Mouse (Mus musculus): ENCODE measurements at regions not wholly inside any gene's neighbourhood (a gene's known extent, or its start where the extent isn't known, plus 50 kb on each side); places are given as distances from the start of the nearest gene placed in this dataset.

GRCm38 (mm10) chr9:61289713-61290112, 82.5 kb upstream of the Tle3 start:
- no peak overlapping the region for H3K4me3 ChIP-seq (ENCODE audit: insufficient read depth, low read length)
- no peak for TF ChIP-seq POLR2A (IDR thresholded peaks at IDR 0.05; ENCODE audit: borderline replicate concordance, low read depth, low read length)
- no peak for TF ChIP-seq CTCF (IDR thresholded peaks at IDR 0.05; ENCODE audit: low read depth, low read length)
- H3K4me1 ChIP-seq (ENCODE audit: control insufficient read depth, insufficient read depth, low read length) = no peaks in the 10 kb centered on the region
- H3K27ac ChIP-seq (ENCODE audit: insufficient read depth, low read depth, low read length) = no peak overlapping the region

DNA sequence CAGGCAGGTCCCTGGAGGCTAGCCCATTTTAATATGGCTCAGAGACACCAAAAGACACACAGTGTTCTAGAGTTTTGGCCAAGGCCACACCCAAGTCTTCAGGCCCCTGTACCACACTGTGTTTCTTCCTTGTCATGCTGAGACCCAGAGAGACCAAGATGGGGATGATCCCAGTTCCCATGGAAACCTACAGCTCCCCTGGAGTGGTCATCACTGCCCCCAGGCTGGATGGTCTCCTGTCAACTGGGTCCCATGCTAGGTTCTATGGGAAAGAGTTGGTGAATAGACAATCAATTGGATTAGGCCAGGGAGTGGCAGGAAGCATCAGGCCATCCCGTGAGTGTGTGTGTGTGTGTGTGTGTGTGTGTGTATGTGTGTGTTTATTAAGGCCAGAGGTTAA, 80.5 kb upstream of the Tle3 start:
- Histone ChIP-seq H3K4me3 (ENCODE audit: insufficient read depth, low read length) (no peak overlapping the region), H3K4me1 (ENCODE audit: control insufficient read depth, insufficient read depth, low read length) (no peaks in the 10 kb centered on the region), H3K27ac (ENCODE audit: insufficient read depth, low read depth, low read length) (no peak overlapping the region)
- TF ChIP-seq POLR2A (IDR thresholded peaks at IDR 0.05; ENCODE audit: borderline replicate concordance, low read depth, low read length) = no peak

GRCm38 (mm10) chr9:61292501-61292900, 79.7 kb upstream of the Tle3 start:
- Histone ChIP-seq H3K27ac (ENCODE audit: insufficient read depth, low read depth, low read length) (no peak overlapping the region), H3K4me3 (ENCODE audit: insufficient read depth, low read length) (no peak overlapping the region), H3K4me1 (ENCODE audit: control insufficient read depth, insufficient read depth, low read length) (no peaks in the 10 kb centered on the region)
- TF ChIP-seq CTCF (IDR thresholded peaks at IDR 0.05; ENCODE audit: low read depth, low read length) (no peak), POLR2A (IDR thresholded peaks at IDR 0.05; ENCODE audit: borderline replicate concordance, low read depth, low read length) (no peak)

DNA sequence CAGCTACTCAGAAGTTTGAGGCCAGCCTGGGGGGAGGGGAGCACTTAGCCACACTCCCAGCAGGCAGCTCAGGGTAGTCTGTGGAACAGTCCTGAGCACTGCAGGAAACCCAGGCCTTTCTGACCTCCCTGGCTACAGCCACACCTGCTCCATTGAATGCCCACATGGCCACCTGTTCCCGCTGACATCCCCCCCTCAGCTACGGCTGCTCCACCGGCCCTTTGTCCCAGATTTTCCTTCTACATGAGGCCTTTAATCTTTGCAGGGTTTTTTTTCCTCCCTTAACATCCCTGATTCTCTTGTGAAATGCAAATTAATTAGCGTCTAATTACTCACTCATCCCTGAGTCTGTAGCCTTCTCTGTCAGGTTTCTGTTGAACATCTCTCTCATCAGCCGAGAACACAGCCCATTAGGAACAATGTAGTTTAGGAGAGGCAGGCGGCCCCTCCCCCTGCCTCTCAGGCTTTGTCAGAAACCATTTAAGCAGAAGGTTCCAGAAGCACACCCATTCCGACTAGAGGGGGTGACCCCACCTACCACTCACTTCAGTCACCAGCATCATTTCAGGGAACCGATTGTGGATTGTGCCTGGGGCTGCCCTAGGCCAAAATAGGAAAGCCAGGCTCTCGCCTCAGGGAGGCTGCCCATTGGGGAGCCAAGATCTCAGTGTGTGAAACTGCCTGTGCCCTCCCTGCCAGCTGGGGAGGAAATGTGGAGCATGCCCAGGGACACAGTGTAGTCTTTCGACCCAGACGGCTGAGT, 78.8 kb upstream of the Tle3 start:
- H3K4me3 ChIP-seq (ENCODE audit: insufficient read depth, low read length) = no peak overlapping the region
- no peak for TF ChIP-seq POLR2A (IDR thresholded peaks at IDR 0.05; ENCODE audit: borderline replicate concordance, low read depth, low read length)
- no peak for TF ChIP-seq CTCF (IDR thresholded peaks at IDR 0.05; ENCODE audit: low read depth, low read length)
- H3K27ac ChIP-seq (ENCODE audit: insufficient read depth, low read depth, low read length) = no peak overlapping the region
- no peaks in the 10 kb centered on the region for H3K4me1 ChIP-seq (ENCODE audit: control insufficient read depth, insufficient read depth, low read length)

GRCm38 (mm10) chr9:61295001-61295400, 77.2 kb upstream of the Tle3 start:
- Histone ChIP-seq H3K4me1 (ENCODE audit: control insufficient read depth, insufficient read depth, low read length) (no peaks in the 10 kb centered on the region), H3K27ac (ENCODE audit: insufficient read depth, low read depth, low read length) (no peak overlapping the region), H3K4me3 (ENCODE audit: insufficient read depth, low read length) (no peak overlapping the region)
- TF ChIP-seq CTCF (IDR thresholded peaks at IDR 0.05; ENCODE audit: low read depth, low read length) (no peak), POLR2A (IDR thresholded peaks at IDR 0.05; ENCODE audit: borderline replicate concordance, low read depth, low read length) (no peak)

- no peak for TF ChIP-seq CTCF (IDR thresholded peaks at IDR 0.05; ENCODE audit: low read depth, low read length)
- TF ChIP-seq POLR2A (IDR thresholded peaks at IDR 0.05; ENCODE audit: borderline replicate concordance, low read depth, low read length) = no peak
- Histone ChIP-seq H3K27ac (ENCODE audit: insufficient read depth, low read depth, low read length) (no peak overlapping the region), H3K4me1 (ENCODE audit: control insufficient read depth, insufficient read depth, low read length) (no peaks in the 10 kb centered on the region), H3K4me3 (ENCODE audit: insufficient read depth, low read length) (no peak overlapping the region)
Observed at GRCm38 (mm10) chr9:61296311-61296947, 75.7 kb upstream of the Tle3 start.

DNA sequence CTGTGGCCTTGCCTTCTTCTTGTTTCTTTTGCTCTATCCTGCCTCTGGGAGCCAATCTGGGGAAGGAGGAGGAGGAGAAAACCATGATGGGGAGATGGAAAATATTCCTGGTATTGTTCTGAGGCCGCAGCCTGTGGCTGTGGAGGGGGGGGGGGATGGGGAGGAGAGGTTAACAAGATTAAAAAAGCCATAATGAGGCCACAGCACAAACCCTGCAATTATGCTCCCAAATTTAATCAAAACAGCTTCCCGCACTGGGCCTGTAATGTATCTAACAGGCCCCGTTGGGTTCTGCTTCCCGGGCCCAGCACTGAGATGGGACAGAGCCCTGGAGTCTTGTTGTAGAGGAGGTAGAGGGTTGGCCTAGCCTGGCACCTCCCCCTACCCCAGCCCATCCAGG, 74.8 kb upstream of the Tle3 start:
- no peaks in the 10 kb centered on the region for H3K4me1 ChIP-seq (ENCODE audit: control insufficient read depth, insufficient read depth, low read length)
- no peak overlapping the region for H3K27ac ChIP-seq (ENCODE audit: insufficient read depth, low read depth, low read length)
- TF ChIP-seq POLR2A (IDR thresholded peaks at IDR 0.05; ENCODE audit: borderline replicate concordance, low read depth, low read length) (no peak), CTCF (IDR thresholded peaks at IDR 0.05; ENCODE audit: low read depth, low read length) (no peak)
- H3K4me3 ChIP-seq (ENCODE audit: insufficient read depth, low read length) = no peak overlapping the region

DNA sequence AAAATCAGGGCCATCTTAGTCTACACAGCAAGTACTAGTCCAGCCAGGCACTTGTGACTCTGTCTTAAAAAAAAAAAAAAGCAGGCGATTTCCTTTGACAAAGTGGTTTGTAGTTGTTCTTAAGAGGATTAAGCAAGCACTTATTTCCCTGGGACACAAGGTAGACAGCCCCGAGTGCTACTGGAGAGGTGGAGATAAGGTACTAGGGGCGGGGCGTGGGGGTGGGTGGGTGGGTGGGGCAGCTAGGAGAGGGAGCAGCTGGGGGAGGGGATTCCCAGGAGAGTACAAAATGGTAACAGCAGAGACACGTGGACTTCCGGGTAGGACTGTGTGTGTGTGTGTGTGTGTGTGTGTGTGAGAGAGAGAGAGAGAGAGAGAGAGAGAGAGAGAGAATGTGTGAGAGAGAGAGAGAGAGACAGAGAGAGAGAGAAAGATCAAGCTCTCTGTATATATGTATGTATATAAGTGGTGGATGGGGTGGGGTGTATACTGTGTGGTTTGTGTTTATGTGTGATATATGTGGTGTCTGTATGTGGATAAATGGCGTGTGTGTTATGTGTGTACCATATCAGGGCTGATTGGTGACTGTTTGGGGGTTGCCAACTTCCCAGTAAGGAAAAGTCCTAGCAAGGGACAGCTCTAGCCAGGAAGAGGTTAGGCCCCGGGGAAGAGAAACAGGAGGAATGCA, 72.1 kb upstream of the Tle3 start:
- Histone ChIP-seq H3K4me1 (ENCODE audit: control insufficient read depth, insufficient read depth, low read length) (no peaks in the 10 kb centered on the region), H3K27ac (ENCODE audit: insufficient read depth, low read depth, low read length) (no peak overlapping the region), H3K4me3 (ENCODE audit: insufficient read depth, low read length) (no peak overlapping the region)
- TF ChIP-seq POLR2A (IDR thresholded peaks at IDR 0.05; ENCODE audit: borderline replicate concordance, low read depth, low read length) (no peak), CTCF (IDR thresholded peaks at IDR 0.05; ENCODE audit: low read depth, low read length) (no peak)

DNA sequence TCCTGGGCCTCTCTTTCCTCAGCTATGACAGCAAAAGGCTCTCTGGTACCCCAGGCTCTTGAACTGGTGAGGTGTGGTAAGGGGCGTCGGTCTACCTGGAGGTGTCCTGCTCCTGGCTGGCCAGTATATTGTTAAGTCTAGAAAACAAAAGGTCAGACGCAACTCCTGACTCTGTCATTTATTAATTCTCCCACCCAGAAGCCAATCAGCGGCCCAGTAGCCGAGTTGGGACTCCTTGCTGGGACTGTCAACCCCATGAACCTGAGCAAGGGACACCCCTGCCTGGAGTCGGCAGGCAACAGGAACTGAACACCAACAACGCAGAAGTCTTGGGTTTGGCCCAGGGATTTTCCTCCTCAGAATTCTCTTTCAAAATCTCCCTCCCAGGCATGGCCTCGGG, 71.1 kb upstream of the Tle3 start:
- no peak overlapping the region for H3K4me3 ChIP-seq (ENCODE audit: insufficient read depth, low read length)
- no peak for TF ChIP-seq CTCF (IDR thresholded peaks at IDR 0.05; ENCODE audit: low read depth, low read length)
- no peak for TF ChIP-seq POLR2A (IDR thresholded peaks at IDR 0.05; ENCODE audit: borderline replicate concordance, low read depth, low read length)
- H3K4me1 ChIP-seq (ENCODE audit: control insufficient read depth, insufficient read depth, low read length) = no peaks in the 10 kb centered on the region
- H3K27ac ChIP-seq (ENCODE audit: insufficient read depth, low read depth, low read length) = no peak overlapping the region

- no peak for TF ChIP-seq CTCF (IDR thresholded peaks at IDR 0.05; ENCODE audit: low read depth, low read length)
- no peak for TF ChIP-seq POLR2A (IDR thresholded peaks at IDR 0.05; ENCODE audit: borderline replicate concordance, low read depth, low read length)
- no peaks in the 10 kb centered on the region; the same call in 1 of the 2 replicates for H3K4me1 ChIP-seq (ENCODE audit: control insufficient read depth, insufficient read depth, low read length)
Observed at GRCm38 (mm10) chr9:61302724-61303123, 69.4 kb upstream of the Tle3 start.

More at GRCm38 (mm10) chr9:61302724-61303123, 69.4 kb upstream of the Tle3 start:
- Histone ChIP-seq H3K27ac (ENCODE audit: insufficient read depth, low read depth, low read length) (no peak overlapping the region), H3K4me3 (ENCODE audit: insufficient read depth, low read length) (no peak overlapping the region)

Measured in bone marrow macrophage, adult 2 months (primary cell).